Mouse (Mus musculus) bone marrow, adult 2 months (tissue): ENCODE measurements at regions not wholly inside any gene's neighbourhood (a gene's known extent, or its start where the extent isn't known, plus 50 kb on each side); places are given as distances from the start of the nearest gene placed in this dataset.

Experiments
- CTCF ChIP-seq: fragments of 200-500 bp; IDR thresholded peaks from 2 replicates; pipeline ENCODE4 v1.5.1; 2011; ENCODE audit warnings: low read length, control low read depth; ENCODE audit not compliant: control insufficient read depth, insufficient read depth
- POLR2A ChIP-seq: fragments of 200-500 bp; IDR thresholded peaks from 2 replicates; pipeline ENCODE4 v1.6.1; 2011; ENCODE audit warnings: low read depth, mild to moderate bottlenecking, control low read depth, low read length, borderline replicate concordance; ENCODE audit not compliant: control insufficient read depth

DNA sequence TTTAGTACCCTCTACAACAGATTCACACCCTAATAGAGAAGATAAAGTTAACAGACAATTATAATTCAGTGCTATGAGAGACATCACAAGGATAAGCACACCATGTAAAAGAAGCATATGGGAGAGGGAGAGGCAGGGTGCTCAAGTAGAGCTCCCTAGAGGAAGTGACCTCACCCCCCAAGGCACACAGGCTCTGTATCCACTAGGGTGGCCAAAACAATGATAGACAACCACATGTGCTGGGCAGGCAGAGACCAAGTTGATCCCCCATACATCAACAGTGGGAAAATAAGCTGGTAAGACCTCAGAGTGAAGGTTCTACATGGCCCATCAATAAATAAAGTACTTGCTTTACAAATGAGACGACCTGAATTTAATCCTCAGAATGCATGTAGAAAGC, 347.7 kb downstream of the Sox4 start:
- TF ChIP-seq CTCF: no peak
- TF ChIP-seq POLR2A: no peak
